Comparison of ENCODE assay signal across 8 mouse cellular contexts in genomic region chr11:78397397-78397796, GRCm38 (mm10). TPM values are rescaled to one million over a fixed set of nuclear protein-coding genes. Genes with fewer than 3 reads are reported as not detected.
A peak's percentile ranks its signal among the peaks of the same experiment; 100 is the strongest.
DNase-seq lines count a peak whose midpoint lies in the region; ATAC-seq and TF ChIP-seq lines count a peak whose summit lies in the region.

No protein-coding gene starts in this region.

- no peak overlapping the region for H3K27ac ChIP-seq in liver, embryonic 14.5 days
- H3K27ac ChIP-seq in neural tube, embryonic 11.5 days (ENCODE audit: low read depth, low read length) = no peak overlapping the region
- no peak overlapping the region for H3K27ac ChIP-seq in testis, adult 2 months (ENCODE audit: control insufficient read depth, insufficient read depth, low read depth, low read length)

- H3K4me2 ChIP-seq in liver, embryonic 14.5 days (ENCODE audit: low read depth) = no peak overlapping the region
- peak overlapping the region; percentile 43 for H3K4me2 ChIP-seq in neural tube, embryonic 11.5 days (ENCODE audit: low read depth)

- 14% methylated on average over 18 of the region's 18 CpGs for WGBS in liver, embryonic 14.5 days (ENCODE audit: insufficient replicate concordance)
- WGBS in neural tube, embryonic 11.5 days = 10% methylated on average over 18 of the region's 18 CpGs

- TF ChIP-seq EP300 in liver, embryonic 14.5 days (IDR thresholded peaks at IDR 0.05; ENCODE audit: low read depth) = no peak

- DNase-seq in left cerebral cortex, adult 18-20 months (ENCODE audit: low spot score in 2 of 2) = peak; percentile 28 to 51
- no peak for DNase-seq in left cerebral cortex, adult 8-10 months (ENCODE audit: low spot score in 2 of 2)
- DNase-seq in cerebellum, postnatal 4 days (ENCODE audit: low spot score in 2 of 2) = peak; percentile 48 to 76
- peak; percentile 44 to 70 for DNase-seq in gastrocnemius, postnatal 4 days (ENCODE audit: low spot score in 2 of 2)
- peak; percentile 68 for DNase-seq in kidney, adult 18-20 months
- peak; percentile 15 to 27 (median 16) for DNase-seq in liver, embryonic 14.5 days (ENCODE audit: low read depth in 3 of 3, low spot score in 3 of 3)
- peak; percentile 84 for DNase-seq in neural tube, embryonic 11.5 days (ENCODE audit: low spot score)

- H3K4me1 ChIP-seq in liver, embryonic 14.5 days (replicated peaks; ENCODE audit: control insufficient read depth in 2 of 2, insufficient read depth in 2 of 2, low read length in 1 of 2) = no peaks in the 10 kb centered on the region
- no peaks in the 10 kb centered on the region for H3K4me1 ChIP-seq in neural tube, embryonic 11.5 days (ENCODE audit: control insufficient read depth, insufficient read depth, low read length)
- peaks cover 3% of the 10 kb centered on the region; the same call in 1 of the 2 replicates for H3K4me1 ChIP-seq in testis, adult 2 months (ENCODE audit: control insufficient read depth, insufficient read depth, low read length)

- H3K9me3 ChIP-seq in liver, embryonic 14.5 days (ENCODE audit: control insufficient read depth, low read length) = no peaks in the 10 kb centered on the region
- no peaks in the 10 kb centered on the region for H3K9me3 ChIP-seq in neural tube, embryonic 11.5 days (ENCODE audit: control insufficient read depth, low read length)

- H3K27me3 ChIP-seq in liver, embryonic 14.5 days (ENCODE audit: control insufficient read depth, insufficient read depth, low read length) = no peaks in the 10 kb centered on the region
- no peaks in the 10 kb centered on the region for H3K27me3 ChIP-seq in neural tube, embryonic 11.5 days (ENCODE audit: control insufficient read depth, insufficient read depth, low read length)
- no peaks in the 10 kb centered on the region for H3K27me3 ChIP-seq in testis, adult 2 months (ENCODE audit: control insufficient read depth, insufficient read depth, low read length)

- H3K4me3 ChIP-seq in liver, embryonic 14.5 days (ENCODE audit: insufficient read depth in 1 of 2, low read depth in 2 of 2, low read length in 2 of 2) = no peak overlapping the region
- peak overlapping the region; percentile 6; the same call in 1 of the 2 replicates for H3K4me3 ChIP-seq in neural tube, embryonic 11.5 days (ENCODE audit: low read depth, low read length)
- H3K4me3 ChIP-seq in testis, adult 2 months (ENCODE audit: control insufficient read depth, low read depth, low read length) = peak overlapping the region; percentile 23; the same call in 1 of the 2 replicates

- no peak overlapping the region for H3K9ac ChIP-seq in liver, embryonic 14.5 days (replicated peaks)
- 0 out of 2 replicates have a peak overlapping the region, but pooled peaks have one; percentile 14 for H3K9ac ChIP-seq in neural tube, embryonic 11.5 days (ENCODE audit: low read length)

- TF ChIP-seq CTCF in liver, embryonic 14.5 days (IDR thresholded peaks at IDR 0.05; ENCODE audit: low read depth) = peak; percentile 83
- peak; percentile 67; the same call in 1 of the 2 replicates for TF ChIP-seq CTCF in testis, adult 2 months (IDR thresholded peaks at IDR 0.05; ENCODE audit: control insufficient read depth, insufficient read depth, insufficient replicate concordance, low read depth, low read length)

- no peak for TF ChIP-seq POLR2A in testis, adult 2 months (IDR thresholded peaks at IDR 0.05; ENCODE audit: control insufficient read depth, low read depth, low read length)

- ATAC-seq in liver, embryonic 14.5 days (ENCODE audit: insufficient read depth) = no peak
- no peak for ATAC-seq in neural tube, embryonic 11.5 days (ENCODE audit: insufficient read depth, low FRiP score, low TSS enrichment)

- no peaks in the 10 kb centered on the region for H3K36me3 ChIP-seq in liver, embryonic 14.5 days (replicated peaks; ENCODE audit: control insufficient read depth, insufficient read depth, low read depth)
- H3K36me3 ChIP-seq in neural tube, embryonic 11.5 days (ENCODE audit: control insufficient read depth, insufficient read depth, low read length) = no peaks in the 10 kb centered on the region
- H3K36me3 ChIP-seq in testis, adult 2 months (ENCODE audit: control insufficient read depth, insufficient read depth, low read length) = no peaks in the 10 kb centered on the region

RNA-seq across cellular contexts. Expression of gene Foxn1, which starts 11.0 kb away (rescaled TPM):
- not detected for total RNA-seq in left cerebral cortex, adult 18-20 months (2021)
- total RNA-seq in left cerebral cortex, adult 8-10 months (2022) = under 1 TPM in 2 of 4 experiments, not detected in 2; 0.11 to 0.19 TPM
- total RNA-seq in gastrocnemius, postnatal 4 days (2021) = not detected
- not detected in 2 replicates for polyA plus RNA-seq in liver, embryonic 14.5 days (2012; rRNA removed)
- not detected in 2 replicates for polyA plus RNA-seq in liver, embryonic 14.5 days (2014; fragmentation: Nextera tagmentation; extraction: Ambion mirVana)
- not detected in 2 replicates for polyA plus RNA-seq in neural tube, embryonic 11.5 days (2014; fragmentation: Nextera tagmentation; extraction: Ambion mirVana)
- not detected in 2 replicates for polyA plus RNA-seq in testis, adult 2 months (2012; rRNA removed)

RNA-seq across cellular contexts. Expression of gene Slc13a2, which starts 24.6 kb away (rescaled TPM):
- total RNA-seq in left cerebral cortex, adult 18-20 months (2021) = not detected
- total RNA-seq in left cerebral cortex, adult 8-10 months (2022) = not detected
- not detected for total RNA-seq in gastrocnemius, postnatal 4 days (2021)
- polyA plus RNA-seq in liver, embryonic 14.5 days (2012; rRNA removed) = 0.02 TPM in 2 replicates
- not detected in 2 replicates for polyA plus RNA-seq in liver, embryonic 14.5 days (2014; fragmentation: Nextera tagmentation; extraction: Ambion mirVana)
- not detected in 2 replicates for polyA plus RNA-seq in neural tube, embryonic 11.5 days (2014; fragmentation: Nextera tagmentation; extraction: Ambion mirVana)
- 2.8 and 3.1 TPM in 2 replicates for polyA plus RNA-seq in testis, adult 2 months (2012; rRNA removed)

RNA-seq across cellular contexts. Expression of gene Unc119, which starts 54.1 kb away (rescaled TPM):
- 10 to 100 TPM; 32.5 to 35.5 TPM for total RNA-seq in left cerebral cortex, adult 18-20 months (2021)
- 10 to 100 TPM; 28.5 to 34.5 (median 30.6) TPM for total RNA-seq in left cerebral cortex, adult 8-10 months (2022)
- 10 to 100 TPM; 20.4 to 26.7 TPM for total RNA-seq in gastrocnemius, postnatal 4 days (2021)
- polyA plus RNA-seq in liver, embryonic 14.5 days (2012; rRNA removed) = 33.5 and 40.3 TPM in 2 replicates
- 20.9 and 25.2 TPM in 2 replicates for polyA plus RNA-seq in liver, embryonic 14.5 days (2014; fragmentation: Nextera tagmentation; extraction: Ambion mirVana)
- polyA plus RNA-seq in neural tube, embryonic 11.5 days (2014; fragmentation: Nextera tagmentation; extraction: Ambion mirVana) = 69.3 and 74.6 TPM in 2 replicates
- 47.2 and 66.7 TPM in 2 replicates for polyA plus RNA-seq in testis, adult 2 months (2012; rRNA removed)

Comparison
In these comparisons a context has a peak if more than half of its experiments do, and no peak if none do; other contexts are left out.
1. DNase-seq: peak in left cerebral cortex, adult 18-20 months (2 of 2), cerebellum, postnatal 4 days (2 of 2), gastrocnemius, postnatal 4 days (2 of 2), kidney, adult 18-20 months (single experiment), liver, embryonic 14.5 days (3 of 3) and neural tube, embryonic 11.5 days (single experiment); none in left cerebral cortex, adult 8-10 months (0 of 2).
2. H3K4me3 ChIP-seq: peak in neural tube, embryonic 11.5 days (single experiment) and testis, adult 2 months (single experiment); none in liver, embryonic 14.5 days (0 of 2).